Mouse (Mus musculus) frontal cortex, adult 2 months (tissue): ENCODE measurements around the gene Lancl1. TPM values are rescaled to one million over a fixed set of nuclear protein-coding genes. Genes with fewer than 3 reads are reported as not detected.

Source experiments
- polyA plus RNA-seq: library from polyadenylated mRNA; depleted of rRNA; stranded (reverse); fragments of >200 nt; gene quantifications from 2 replicates; pipeline ENCODE4 v1.2.3, GENCODE M21; 2012; rRNA removed

Lancl1 gene
- polyA plus RNA-seq, 1 experiment = 200 TPM

Other genes starting within 250 kb of the Lancl1 start
- gene Kansl1l, start 221.3 kb downstream of the Lancl1 start, polyA plus RNA-seq = 10.3 and 12.7 TPM in 2 replicates
- gene Acadl, start 175.6 kb downstream of the Lancl1 start, polyA plus RNA-seq = 32.8 and 36.1 TPM in 2 replicates
- gene Myl1, start 93.5 kb downstream of the Lancl1 start, polyA plus RNA-seq = 3.5 and 3.7 TPM in 2 replicates
- gene Cps1, start 84.2 kb upstream of the Lancl1 start, polyA plus RNA-seq = 0.13 and 0.16 TPM in 2 replicates